Mouse (Mus musculus): ENCODE data around the gene Nf2. TPM values are rescaled to one million over a fixed set of nuclear protein-coding genes. Genes with fewer than 3 reads are reported as not detected.

The Nf2 gene
- total RNA-seq (2022), result 10 to 100 TPM; 52.9 to 62.2 (median 56.1) TPM

GRCm38 (mm10) chr11:4849258-4849943 is at the start of gene Nf2:
Gene Nf2, minus strand, starts transcription at chr11:4849536.
- peak; percentile 97 to 98 for DNase-seq (ENCODE audit: low spot score in 2 of 2)

DNA sequence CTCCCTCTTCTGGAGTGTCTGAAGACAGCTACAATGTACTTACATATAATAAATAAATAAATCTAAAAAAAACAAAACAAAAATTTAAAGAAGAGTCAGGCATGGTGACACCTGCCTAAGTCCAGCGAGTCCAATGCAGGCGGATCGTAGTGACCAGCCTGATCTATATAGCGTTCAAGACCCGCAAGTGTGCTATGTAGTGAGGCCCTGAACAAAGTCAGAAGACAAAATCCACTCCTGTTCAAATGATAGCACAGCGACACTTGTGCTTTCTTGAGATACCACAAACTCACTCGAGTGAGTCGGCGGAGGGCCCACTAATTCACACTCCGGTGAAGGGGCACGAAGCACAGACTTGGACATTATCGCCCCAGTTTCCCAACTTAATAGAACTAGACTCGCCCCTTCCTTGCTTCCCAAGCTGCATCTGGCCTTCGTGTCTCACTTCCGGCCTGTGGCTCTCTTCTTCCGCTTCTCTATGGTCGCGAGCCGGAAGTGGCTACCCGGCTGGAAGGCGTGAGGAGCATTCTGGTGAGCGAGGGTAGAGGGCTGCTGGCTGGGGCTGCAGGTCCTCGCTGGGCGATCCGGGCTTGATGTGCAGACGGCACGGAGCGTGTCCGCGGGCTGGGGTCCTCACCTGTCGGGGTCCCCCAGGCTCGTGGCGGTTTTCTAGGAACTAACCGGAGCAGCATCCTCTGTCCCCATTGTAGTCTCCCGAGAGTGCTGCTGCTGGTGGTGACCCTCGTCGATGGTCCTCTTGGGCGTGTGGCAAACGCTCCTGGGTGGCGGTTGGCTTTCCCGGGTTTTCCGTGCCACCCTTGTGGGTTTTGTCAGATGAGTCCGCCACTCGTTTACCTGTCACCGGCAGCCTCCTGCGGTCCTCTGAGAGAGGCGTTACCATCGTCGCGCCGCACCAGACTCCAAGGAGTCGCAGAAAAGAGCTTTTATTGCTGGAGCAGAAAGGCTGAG is 45.8 kb upstream of the Nf2 start, which contains the start of gene Thoc5:
Thoc5 (plus strand) TSS at position 473 of the 969 bp plus-strand sequence.
- peak; percentile 41 to 63 for DNase-seq (ENCODE audit: low spot score in 2 of 2)

DNA sequence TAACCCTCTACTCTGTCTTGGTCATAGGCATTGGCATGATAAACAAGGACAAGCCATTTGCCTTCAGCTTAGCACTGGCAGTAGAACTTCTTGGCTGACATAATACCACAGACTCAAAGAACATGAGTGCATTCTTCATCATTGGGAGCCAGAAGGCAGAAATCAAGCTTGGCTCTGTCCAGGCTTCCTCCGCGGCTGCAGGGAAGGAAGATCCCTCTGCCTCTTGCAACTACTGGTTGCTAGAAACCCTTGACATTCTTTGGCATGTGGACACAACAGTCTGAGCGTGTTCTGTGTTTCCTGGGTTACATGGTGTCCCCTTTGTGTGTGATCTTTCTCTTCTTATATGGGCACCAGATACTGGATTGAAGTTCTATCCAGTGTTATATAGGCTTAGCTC is 37.7 kb upstream of the Nf2 start:
- DNase-seq (ENCODE audit: low spot score in 2 of 2), result no peak

DNA sequence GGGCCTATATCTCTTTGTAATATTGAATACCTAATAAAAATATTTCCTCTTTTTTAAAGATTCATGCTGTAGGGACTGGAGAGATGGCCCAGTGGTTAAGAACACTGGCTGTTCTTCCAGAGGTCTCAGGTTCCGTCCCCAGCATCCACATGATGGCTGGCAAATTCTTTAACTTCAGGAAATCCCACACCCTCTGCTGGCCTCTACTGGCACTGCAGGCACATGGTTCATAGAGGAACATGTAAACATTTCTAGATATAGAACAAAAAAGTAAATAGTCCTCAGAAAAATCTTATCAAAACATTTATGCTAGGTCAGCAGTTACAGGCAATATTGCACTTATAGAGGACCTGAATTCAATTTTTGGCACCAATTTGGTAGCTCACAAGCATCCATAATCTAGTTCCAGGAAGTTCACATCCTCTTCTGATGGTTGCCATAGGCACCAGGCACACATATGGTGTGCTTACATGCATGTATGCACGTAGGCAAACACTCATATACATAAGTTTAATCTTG is 36.1 kb upstream of the Nf2 start:
- DNase-seq (ENCODE audit: low spot score in 2 of 2), result no peak

DNA sequence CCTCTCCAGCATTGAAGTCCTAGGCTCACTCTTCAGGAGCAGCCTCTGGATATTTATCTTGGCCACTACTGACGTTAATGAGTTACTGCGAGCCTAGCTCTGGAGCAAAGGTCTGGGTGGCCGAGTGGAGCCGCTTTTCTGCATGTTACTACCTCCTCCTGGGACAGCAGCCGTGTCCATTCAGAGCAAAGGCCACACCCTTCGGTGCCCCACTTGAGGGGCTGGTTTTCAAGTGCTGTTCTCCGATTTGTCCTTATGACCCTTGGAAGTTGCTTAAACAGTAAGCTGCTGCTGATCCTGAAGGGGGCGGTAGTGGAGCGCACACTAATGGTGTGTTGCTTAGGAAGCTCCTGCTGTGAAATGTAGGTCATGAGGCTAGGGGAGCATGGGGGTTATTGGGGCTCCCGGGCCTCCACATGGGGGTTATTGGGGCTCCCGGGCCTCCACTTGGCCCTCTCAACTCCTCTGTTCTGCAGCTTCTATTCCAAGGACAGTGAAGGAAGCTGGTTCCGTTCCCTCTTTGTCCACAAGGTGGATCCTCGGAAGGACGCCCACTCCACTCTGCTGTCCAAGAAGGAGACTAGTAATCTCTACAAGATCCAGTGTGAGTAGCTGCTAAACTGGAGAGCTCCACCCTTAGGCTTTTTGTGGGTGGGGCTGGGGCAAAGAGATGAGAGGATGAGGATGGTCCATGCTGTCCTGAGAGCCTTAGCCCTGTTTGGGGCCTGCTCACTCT is 33.7 kb upstream of the Nf2 start:
- no peak for DNase-seq (ENCODE audit: low spot score in 2 of 2)

- no peak for DNase-seq (ENCODE audit: low spot score in 2 of 2)
Observed at GRCm38 (mm10) chr11:4881087-4881486, 31.8 kb upstream of the Nf2 start.

- DNase-seq (ENCODE audit: low spot score in 2 of 2), result no peak
Observed at GRCm38 (mm10) chr11:4874551-4874950, 25.2 kb upstream of the Nf2 start.

- peak; percentile 37 to 48 for DNase-seq (ENCODE audit: low spot score in 2 of 2)
Observed at GRCm38 (mm10) chr11:4873755-4874475, 24.6 kb upstream of the Nf2 start, which contains the start of gene Nipsnap1. Gene Nipsnap1, plus strand, starts transcription at chr11:4873951.

DNA sequence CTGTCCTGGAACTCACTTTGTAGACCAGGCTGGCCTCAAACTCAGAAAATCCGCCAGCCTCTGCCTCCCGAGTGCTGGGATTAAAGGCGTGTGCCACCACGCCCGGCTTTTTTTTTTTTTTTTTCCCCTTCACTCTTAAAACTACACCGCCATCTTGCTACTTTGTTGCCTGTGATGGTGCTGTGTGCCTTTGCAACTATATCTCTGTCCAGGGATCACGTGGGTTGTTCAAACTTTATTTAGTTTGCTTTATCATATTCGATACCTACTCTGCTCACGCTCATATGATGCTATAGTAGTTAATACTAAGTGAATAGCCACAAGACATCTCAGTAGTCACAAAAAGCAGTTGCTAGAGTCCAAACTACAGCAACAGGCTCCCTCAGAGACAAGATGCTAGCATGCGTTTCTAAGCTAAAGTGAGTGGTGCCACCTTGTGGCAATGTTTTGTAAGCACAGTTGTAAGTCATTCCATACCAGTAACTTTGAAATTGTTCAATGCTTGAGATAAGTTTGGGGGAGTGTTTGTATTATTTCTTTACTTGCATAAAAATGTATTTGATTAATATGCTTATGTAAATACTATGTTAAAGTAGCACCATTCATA is 16.4 kb upstream of the Nf2 start:
- DNase-seq (ENCODE audit: low spot score in 2 of 2), result peak in 1 of 2 experiments; percentile 20

DNA sequence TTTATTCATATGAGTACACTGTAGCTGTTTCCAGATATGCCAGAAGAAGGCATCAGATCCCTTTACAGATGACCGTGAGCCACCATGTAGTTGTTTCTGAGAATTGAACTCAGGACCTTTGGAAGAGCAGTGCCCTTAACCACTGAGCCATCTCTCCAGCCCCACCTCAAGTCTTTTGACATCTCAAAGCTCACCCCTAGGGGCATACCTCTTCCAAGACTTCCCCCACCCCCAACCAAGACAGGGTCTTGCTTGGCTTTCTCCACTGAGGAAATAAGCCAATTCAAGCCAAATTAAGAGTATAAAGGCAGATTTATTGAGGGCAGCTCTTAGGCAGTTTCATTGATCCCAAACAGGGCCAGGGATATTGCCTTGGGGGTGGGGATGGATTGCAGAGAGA is 13.4 kb upstream of the Nf2 start:
- DNase-seq (ENCODE audit: low spot score in 2 of 2), result no peak

DNA sequence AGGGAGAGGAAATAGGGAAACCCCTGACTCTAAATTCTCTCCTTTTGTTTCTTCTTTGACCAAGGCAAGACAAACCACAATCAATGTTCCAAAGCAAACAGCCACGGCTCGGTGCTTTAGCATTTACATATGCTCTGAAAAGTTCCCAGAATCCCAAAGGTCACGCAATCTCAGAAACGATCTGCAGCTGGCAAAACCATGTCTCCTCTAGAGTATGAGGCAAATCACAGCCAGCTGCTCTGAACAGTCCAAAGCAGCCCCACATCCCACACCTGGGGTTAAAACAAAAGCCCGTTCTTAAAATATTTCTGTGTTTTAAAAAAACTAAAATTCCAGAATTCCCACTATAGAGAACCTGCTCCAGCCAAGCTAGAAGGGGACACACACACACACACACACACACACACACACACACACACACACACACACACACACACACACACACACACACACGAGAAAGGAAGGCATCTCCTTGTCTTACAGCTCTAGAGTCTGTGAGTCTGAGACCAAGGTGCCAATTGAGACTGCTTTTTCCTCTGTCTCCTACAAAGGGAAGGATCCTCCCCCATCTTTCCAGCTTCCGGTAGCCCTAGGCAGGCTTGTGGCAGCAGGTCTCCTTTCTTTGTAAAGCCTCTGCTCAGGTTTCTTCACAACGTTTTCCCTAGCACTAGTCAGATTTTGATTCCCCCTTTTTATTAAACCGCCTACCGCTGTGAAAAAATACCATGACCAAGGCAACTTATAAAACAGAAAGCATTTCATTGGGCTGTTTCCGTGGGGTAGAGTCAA is 12.7 kb upstream of the Nf2 start:
- DNase-seq (ENCODE audit: low spot score in 2 of 2), result no peak

DNA sequence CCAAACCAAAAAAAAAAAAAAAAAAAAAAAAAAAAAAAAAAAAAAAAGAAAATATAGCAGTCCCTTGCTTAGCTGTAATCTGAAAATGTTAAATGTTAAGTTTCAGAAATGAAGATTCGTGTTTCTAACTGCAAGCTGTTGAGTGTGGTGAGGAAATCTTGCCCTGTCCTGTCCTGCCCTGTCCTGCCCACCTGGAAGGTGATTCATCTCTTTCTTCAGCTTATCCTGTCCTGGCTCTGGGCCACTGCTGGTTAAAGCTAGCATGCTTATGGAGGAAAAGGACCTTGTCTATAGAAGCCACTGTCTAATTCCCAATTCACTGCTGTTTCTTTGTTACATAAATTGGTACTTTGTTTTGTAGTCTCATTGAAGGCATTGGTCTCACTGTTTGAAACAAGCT is 11.7 kb upstream of the Nf2 start:
- DNase-seq (ENCODE audit: low spot score in 2 of 2), result no peak

DNA sequence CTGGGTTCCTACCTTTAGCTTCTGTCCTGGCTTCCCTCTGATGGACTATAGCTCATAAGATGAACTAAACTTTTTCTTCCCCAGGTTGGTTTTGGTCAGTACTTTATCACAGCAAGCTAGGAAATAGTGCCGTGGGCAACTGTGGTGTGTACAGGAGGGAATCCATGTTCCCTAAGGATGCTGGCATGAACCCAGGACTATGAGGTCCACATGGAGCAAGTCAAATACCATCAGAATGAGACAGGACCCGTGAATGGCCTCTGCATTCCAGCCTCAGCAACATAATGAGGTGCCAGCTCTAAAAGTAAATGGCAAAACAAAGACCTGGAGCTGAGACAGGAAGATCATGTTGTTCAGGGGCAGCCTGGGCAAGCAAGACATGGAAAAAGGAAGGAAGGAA is 9.1 kb upstream of the Nf2 start:
- no peak for DNase-seq (ENCODE audit: low spot score in 2 of 2)

GRCm38 (mm10) chr11:4854181-4854580 is 4.8 kb upstream of the Nf2 start:
- DNase-seq (ENCODE audit: low spot score in 2 of 2), result no peak

DNA sequence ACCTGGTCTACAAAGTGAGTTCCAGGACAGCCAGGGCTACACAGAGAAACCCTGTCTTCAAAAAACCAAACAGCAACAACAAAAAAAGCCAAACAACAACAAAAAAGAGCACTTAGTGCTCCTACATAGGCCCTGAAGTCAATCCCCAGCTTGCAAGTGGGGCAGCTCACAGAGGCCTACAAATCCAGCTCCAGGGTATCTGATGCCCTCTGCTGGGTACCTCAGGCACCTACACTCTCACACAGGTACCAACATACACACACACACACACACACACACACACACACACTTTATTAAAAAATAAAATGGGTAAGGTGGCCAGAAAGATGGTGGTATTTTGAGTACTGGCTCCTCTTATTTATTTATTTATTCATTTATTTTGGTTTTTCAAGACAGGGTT is 3.7 kb upstream of the Nf2 start:
- DNase-seq (ENCODE audit: low spot score in 2 of 2), result no peak

DNA sequence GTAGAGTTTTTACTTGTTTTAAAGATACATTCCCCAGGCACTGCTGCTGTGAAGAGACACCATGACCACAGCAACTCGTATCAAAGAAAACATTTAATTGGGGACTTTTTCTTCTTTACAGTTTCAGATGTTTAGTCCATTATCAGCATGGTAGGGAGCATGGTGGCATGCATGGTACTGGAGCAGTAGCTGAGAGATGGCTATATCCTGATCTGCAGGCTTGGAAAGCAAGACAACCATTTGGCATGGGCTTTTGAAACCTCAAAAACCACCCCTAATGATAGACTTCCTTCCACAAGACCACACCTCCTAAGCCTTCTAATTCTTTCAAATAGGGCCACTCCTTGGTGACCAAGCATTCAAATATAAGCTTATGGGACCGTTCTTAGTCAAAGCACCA is 1.1 kb upstream of the Nf2 start:
- DNase-seq (ENCODE audit: low spot score in 2 of 2), result no peak

DNA sequence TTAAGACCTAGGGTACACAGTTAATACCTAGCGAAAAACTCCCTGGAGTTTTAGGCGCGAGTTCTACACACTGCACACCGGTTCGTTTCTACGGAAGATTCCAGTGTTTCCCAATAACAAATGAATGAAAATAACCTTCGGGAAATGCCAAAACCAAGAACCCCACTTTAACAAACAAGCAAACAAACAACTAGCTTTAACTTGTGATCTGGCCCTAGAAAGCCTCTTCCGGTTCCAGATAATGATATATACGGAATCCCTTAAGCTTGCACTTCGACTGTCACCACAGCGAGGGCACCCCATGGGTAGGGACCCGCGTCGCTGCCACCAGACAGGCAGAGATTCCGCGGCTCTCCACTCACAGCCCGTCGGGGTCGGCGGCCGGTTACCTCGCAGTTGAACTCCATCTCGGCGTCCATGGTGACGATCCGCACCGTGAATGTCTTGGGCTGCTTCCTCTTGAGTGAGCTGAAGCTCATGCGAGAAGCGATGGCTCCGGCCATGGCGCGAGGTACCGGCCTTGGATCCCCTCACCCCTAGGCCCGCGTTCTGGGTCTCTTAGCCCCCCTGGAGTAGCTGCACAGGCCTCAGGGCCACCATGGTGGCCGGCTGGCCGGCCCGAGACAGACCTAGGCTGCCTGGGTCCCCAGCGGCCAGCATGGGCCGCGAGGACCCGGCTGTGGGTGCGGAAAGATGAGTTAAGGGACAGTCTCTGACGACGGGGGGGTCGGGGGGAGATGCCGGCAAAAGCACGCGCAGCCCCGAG is 670 bp downstream of the Nf2 start:
- DNase-seq (ENCODE audit: low spot score in 2 of 2), result peak in 1 of 2 experiments; percentile 19

DNA sequence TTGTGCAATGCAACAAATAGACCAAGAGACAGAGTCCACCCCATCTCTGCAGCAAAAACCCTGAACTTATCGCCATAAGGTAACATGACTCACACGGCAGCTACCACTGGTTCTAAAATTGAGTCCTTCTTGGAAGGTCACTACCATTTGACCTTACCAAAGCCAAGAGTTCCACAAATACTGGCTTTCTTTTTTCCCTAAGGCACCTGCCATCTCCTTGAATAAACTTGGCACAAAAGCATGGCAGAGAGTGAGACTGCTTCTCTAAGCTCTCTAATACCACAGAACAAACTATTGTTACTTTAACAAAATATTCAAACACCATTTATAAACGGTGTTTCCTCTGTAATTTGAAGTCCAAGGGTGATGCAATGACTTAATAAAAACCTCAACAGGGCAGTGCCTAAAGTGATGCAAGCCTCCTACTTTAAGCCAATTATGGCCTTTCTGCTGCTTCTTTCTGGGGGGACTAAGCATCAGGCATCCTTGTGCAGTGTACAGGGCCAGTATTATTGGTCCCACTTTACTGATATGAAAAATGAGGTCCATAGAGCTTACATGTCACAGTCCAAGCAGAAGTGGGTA is 8.3 kb downstream of the Nf2 start:
- no peak for DNase-seq (ENCODE audit: low spot score in 2 of 2)

All from gastrocnemius, adult 8-10 months (tissue).